Mouse (Mus musculus) cortical plate, adult 2 months (tissue): ENCODE data around the gene Hdgfl2. TPM values are rescaled to one million over a fixed set of nuclear protein-coding genes. Genes with fewer than 3 reads are reported as not detected.

Source experiments
- H3K27ac ChIP-seq: fragments of 200-500 bp; 2 replicates; pipeline ENCODE4 v1.5.1; 2012; ENCODE audit warnings: low read length, control low read depth, inconsistent platforms; ENCODE audit not compliant: insufficient read depth
- H3K4me1 ChIP-seq: fragments of 200-500 bp; 2 replicates; pipeline ENCODE4 v1.6.1; 2011; ENCODE audit warnings: low read length; ENCODE audit not compliant: control insufficient read depth, insufficient read depth
- H3K4me3 ChIP-seq: fragments of 200-500 bp; 2 replicates; pipeline ENCODE4 v1.5.1; 2011; ENCODE audit warnings: mild to moderate bottlenecking, low read length, control low read depth; ENCODE audit not compliant: insufficient read depth
- CTCF ChIP-seq: fragments of 200-500 bp; IDR thresholded peaks from 2 replicates; pipeline ENCODE4 v1.5.1; 2011; ENCODE audit warnings: mild to moderate bottlenecking, control low read depth, low read length; ENCODE audit not compliant: insufficient read depth; ENCODE audit errors: extremely low read depth
- POLR2A ChIP-seq: fragments of 200-500 bp; IDR thresholded peaks from 2 replicates; pipeline ENCODE4 v1.6.1; 2011; ENCODE audit warnings: mild to moderate bottlenecking, low read length, control low read depth; ENCODE audit not compliant: insufficient read depth; ENCODE audit errors: extremely low read depth
- polyA plus RNA-seq: library from polyadenylated mRNA; depleted of rRNA; stranded (reverse); fragments of >200 nt; gene quantifications from 2 replicates; pipeline ENCODE4 v1.2.3, GENCODE M21; 2012

Gene Hdgfl2
- polyA plus RNA-seq, 1 experiment: 126 TPM

- H3K27ac ChIP-seq: no peak overlapping the region
- H3K4me3 ChIP-seq: no peak overlapping the region
- TF ChIP-seq CTCF (peak; percentile 86), POLR2A (no peak)
- no peaks in the 10 kb centered on the region; the same call in 1 of the 2 replicates for H3K4me1 ChIP-seq
These were observed 32.4 kb downstream of the Hdgfl2 start for GRCm38 (mm10) chr17:56111864-56112263.

- H3K27ac ChIP-seq: no peak overlapping the region
- no peak overlapping the region for H3K4me3 ChIP-seq
- TF ChIP-seq POLR2A: no peak
- H3K4me1 ChIP-seq: no peaks in the 10 kb centered on the region; the same call in 1 of the 2 replicates
These were observed 33.3 kb downstream of the Hdgfl2 start for GRCm38 (mm10) chr17:56112743-56113142.

DNA sequence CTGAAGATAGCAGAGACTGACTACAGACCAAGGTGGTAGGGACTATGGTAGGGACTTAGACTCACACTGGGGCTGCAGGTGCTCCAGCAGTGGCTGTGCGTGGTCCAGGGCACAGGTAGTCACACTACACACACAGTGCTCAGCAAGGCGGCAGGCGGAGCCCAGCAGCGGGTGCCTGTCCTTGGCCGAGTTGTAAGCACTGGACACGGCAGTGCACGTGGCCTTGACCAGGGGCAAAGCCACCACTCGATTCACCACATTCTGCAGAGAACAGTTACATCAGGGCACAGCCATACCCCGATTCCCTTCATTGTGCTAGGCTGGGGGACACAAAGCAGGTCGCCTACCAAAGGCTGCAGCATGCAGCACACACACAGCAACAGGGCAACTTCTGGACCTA lies 36.8 kb downstream of the Hdgfl2 start:
- Histone ChIP-seq H3K4me1 (no peaks in the 10 kb centered on the region), H3K27ac (no peak overlapping the region), H3K4me3 (no peak overlapping the region)
- TF ChIP-seq POLR2A (no peak), CTCF (no peak)

DNA sequence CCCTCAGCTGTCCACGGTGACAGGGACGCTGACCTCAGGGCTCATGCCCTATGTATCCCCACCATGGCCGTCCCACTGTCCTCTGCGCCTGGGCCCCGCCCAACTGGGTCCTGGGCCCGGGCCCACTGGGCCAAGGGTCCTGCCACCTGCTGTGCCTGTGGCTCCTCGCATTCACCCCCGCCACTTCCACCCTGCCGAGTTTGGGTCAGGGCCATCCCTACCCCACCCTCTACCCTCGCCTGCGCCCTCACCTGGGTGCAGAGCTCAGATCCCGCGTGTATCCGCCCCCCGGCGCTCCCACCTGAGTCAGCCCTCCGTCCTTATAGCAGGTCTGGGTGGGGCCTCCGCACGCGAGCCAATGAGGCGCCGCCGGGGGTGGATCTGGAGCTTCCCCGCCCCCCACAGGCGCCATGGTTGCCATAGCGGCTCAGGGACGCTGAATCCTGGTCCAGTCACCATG lies 37.8 kb downstream of the Hdgfl2 start, which contains the start of gene Plin5:
TSS of gene Plin5 (minus strand) at position 346 of the 460 bp plus-strand sequence.
- peak within 1 kb of the TSS; percentile 12; the same call in 1 of the 2 replicates for H3K4me3 ChIP-seq
- TF ChIP-seq POLR2A (no peak), CTCF (no peak)
- no peak within 1 kb of the TSS for H3K27ac ChIP-seq
- no peaks in the 10 kb centered on the region for H3K4me1 ChIP-seq

GRCm38 (mm10) chr17:56119431-56119830 lies 40.0 kb downstream of the Hdgfl2 start:
- TF ChIP-seq POLR2A (no peak), CTCF (no peak)
- Histone ChIP-seq H3K27ac (no peak overlapping the region), H3K4me3 (no peak overlapping the region), H3K4me1 (no peaks in the 10 kb centered on the region)

- TF ChIP-seq POLR2A (no peak), CTCF (no peak)
- Histone ChIP-seq H3K4me1 (no peaks in the 10 kb centered on the region), H3K4me3 (0 out of 2 replicates have a peak overlapping the region, but pooled peaks have one; percentile 8), H3K27ac (no peak overlapping the region)
These were observed 40.8 kb downstream of the Hdgfl2 start for GRCm38 (mm10) chr17:56119981-56120880.

DNA sequence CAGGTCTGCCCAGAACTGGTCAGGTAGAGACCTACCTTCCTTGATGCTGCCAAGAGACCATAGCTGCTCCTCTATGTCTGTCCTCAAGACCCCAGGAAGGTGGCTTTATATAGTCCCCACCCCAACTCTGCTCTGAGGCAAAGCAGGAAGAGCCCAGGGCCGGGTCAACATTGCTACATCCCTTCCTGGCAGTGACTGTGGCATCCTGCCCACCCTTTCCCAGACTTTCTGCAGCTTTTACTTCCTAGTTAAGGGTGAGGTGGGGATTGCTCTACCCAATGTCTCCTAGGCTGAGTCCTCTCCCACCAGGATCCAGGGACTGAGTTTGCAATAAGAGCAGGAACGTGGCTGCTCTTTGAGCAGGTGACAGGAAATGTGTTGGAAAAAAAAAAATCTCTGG lies 42.4 kb downstream of the Hdgfl2 start, which contains the start of gene Lrg1:
TSS of gene Lrg1 (minus strand) at position 176 of the 400 bp plus-strand sequence.
- no peaks in the 10 kb centered on the region for H3K4me1 ChIP-seq
- no peak within 1 kb of the TSS for H3K27ac ChIP-seq
- TF ChIP-seq POLR2A (no peak), CTCF (no peak)
- H3K4me3 ChIP-seq: 0 out of 2 replicates have a peak within 1 kb of the TSS, but pooled peaks have one; percentile 8

DNA sequence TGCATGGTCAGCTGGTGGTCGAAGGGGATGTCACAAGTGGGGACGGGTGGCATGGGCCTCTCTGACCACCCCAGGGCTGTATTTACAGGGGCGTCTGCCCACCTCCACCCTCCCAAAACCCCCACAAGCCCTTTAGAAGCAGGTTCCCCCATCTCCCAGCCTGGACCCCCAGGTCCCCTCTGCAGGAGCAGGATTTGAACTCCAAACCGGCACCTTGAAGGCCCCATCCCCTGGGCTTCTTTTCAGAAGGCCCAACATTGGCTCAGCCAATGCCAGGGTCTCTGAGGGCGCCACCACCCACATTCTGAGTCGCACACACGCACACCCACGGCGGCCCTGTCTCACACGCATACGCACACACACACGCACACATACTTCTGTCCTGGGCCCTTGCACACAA lies 43.7 kb downstream of the Hdgfl2 start:
- no peak overlapping the region for H3K4me3 ChIP-seq
- TF ChIP-seq POLR2A (no peak), CTCF (no peak)

DNA sequence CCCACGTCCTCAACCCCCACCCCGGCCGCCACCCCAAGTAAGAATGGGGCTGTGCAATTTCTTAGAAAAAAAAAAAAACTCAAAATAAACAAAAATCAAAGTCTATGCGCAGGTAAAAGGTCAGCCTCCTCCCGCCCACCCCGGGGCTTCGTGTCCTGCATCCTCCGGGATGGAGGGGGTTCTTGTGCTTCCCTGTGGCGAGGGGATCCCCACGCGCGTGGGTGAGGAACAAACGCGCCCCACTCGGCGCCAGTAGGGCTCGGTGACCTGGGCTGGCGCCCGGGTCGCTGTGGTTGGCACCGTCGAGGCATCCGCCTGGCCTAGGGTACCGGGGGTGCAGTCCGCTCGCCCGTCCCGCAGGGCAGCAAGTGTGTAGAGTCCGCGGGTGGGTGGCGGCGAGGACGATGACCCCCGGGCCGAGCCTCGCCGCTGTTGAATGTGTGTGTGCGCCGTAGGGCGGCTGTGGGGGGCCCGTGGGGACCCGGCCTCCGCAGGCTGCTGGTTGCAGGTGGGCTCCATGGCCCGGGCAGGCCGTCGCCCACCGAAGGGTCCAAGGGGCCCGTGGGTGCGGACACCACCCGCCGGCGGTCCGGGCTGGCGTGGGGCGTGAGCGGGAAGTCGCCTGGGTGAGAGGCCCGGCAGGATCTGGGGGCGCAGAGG lies 44.4 kb downstream of the Hdgfl2 start:
- TF ChIP-seq POLR2A (no peak), CTCF (no peak)
- Histone ChIP-seq H3K4me1 (no peaks in the 10 kb centered on the region), H3K4me3 (no peak overlapping the region), H3K27ac (no peak overlapping the region)

More for the DNA sequence above, 43.7 kb downstream of the Hdgfl2 start:
- no peak overlapping the region for H3K27ac ChIP-seq
- H3K4me1 ChIP-seq: no peaks in the 10 kb centered on the region
